Mouse (Mus musculus) ovary, adult 2 months (tissue): Measurements from ENCODE around the gene Hist3h2a. TPM values are rescaled to one million over a fixed set of nuclear protein-coding genes. Genes with fewer than 3 reads are reported as not detected.

Source experiments
- polyA plus RNA-seq: library from polyadenylated mRNA; depleted of rRNA; stranded (reverse); fragments of >200 nt; gene quantifications from 2 replicates; pipeline ENCODE4 v1.2.3, GENCODE M21; 2012; rRNA removed

Gene Hist3h2a
- polyA plus RNA-seq: 22.2 and 26.2 TPM in 2 replicates

DNA sequence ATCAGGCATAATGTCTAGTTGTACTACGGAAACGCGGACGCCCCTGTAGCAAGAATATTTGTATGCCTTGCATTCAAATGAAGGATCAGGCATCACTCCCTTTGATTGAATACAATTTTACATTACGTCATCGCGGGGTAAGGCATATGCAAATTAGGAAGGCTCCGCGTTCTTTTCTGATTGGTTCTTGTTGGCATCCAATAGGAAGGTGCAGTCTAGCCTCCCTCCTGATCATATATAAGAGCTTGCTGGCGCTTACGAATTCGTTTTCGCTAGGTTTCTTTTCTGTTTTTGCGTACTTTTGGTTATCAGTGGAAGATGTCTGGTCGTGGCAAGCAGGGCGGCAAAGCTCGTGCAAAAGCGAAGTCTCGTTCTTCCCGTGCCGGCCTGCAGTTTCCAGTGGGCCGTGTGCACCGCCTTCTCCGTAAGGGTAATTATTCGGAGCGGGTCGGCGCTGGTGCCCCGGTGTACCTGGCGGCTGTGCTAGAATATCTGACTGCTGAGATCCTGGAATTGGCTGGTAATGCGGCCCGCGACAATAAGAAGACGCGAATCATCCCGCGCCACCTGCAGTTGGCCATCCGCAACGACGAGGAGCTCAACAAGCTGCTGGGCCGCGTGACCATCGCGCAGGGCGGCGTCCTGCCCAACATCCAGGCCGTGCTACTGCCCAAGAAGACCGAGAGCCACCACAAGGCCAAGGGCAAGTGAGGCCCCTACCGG is at the start of gene Hist3h2a, which contains the start of gene Trim17:
Gene Hist3h2a, plus strand, starts transcription at position 266 of the 723 bp plus-strand sequence.
Gene Trim17, plus strand, starts transcription at position 266 of the 723 bp plus-strand sequence.

DNA sequence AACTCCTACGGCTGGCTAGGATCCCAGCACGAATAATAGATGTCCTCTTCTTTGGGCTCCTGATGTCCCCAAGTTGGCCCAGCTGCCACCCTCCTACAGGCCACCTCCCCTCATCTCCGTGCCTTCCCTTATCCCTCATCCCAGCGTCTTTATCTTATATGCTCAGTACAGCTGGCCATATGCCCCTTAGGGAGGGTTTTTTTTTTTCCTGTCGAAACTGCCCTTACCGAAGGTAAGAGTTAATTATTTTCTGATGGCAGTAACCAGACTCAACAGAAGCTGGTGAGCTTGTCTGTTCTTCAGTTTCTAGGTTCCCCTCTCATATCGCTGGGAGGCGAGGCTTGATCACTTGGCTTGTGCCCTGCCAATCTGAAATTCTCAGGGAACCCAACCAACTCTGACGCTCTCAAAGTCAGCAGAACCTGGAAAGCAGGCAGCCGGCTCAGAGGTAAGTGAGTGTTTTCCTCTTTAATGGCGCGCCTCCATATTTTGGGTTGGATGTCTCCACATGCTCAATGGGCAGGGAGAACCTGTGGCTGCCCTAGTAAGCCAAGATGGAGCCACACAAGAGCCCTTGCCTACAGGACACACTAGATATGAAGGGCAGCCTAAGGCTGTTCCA is 36.6 kb upstream of the Hist3h2a start, which contains the start of gene Btnl10:
Gene Btnl10, plus strand, starts transcription at position 164 of the 622 bp plus-strand sequence.

DNA sequence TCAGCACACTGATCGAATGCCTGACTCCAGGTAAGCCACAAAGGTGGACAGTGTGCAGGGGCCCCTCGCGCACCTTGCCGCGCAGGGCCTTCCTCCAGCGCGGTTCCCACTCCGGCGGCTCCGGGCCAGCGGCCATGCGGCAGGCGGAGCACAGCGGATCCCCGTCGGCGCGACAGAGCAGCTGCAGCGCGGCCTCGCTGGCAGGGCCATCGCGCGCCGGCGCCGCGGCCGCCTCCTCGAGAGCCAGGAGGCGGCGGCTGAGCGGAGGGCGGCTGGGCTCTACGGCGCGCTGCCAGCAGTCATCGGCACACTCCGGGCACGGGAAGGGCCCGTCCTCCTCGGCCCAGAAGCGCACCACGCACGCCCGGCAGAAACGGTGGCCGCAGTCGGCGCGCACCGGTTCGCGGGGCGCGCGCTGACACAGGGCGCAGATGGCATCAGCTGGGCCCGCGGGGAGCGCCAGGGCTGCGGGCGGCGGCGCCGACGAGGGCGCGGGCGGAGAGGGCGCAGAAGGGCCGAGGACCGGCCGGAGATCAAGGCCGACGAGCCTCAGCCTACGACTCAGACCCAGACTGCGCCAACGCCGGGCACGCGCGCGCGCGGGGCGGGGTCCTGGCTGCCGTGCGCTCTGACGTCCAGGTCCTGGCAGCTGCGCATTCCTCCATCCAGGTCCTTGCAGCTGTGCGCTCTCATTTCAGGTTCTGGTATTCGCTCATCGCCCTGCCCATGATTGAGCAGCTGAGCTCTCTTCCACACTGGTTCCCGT is 16.0 kb upstream of the Hist3h2a start, which contains the start of gene Rnf187:
Gene Rnf187, minus strand, starts transcription at position 595 of the 766 bp plus-strand sequence.

DNA sequence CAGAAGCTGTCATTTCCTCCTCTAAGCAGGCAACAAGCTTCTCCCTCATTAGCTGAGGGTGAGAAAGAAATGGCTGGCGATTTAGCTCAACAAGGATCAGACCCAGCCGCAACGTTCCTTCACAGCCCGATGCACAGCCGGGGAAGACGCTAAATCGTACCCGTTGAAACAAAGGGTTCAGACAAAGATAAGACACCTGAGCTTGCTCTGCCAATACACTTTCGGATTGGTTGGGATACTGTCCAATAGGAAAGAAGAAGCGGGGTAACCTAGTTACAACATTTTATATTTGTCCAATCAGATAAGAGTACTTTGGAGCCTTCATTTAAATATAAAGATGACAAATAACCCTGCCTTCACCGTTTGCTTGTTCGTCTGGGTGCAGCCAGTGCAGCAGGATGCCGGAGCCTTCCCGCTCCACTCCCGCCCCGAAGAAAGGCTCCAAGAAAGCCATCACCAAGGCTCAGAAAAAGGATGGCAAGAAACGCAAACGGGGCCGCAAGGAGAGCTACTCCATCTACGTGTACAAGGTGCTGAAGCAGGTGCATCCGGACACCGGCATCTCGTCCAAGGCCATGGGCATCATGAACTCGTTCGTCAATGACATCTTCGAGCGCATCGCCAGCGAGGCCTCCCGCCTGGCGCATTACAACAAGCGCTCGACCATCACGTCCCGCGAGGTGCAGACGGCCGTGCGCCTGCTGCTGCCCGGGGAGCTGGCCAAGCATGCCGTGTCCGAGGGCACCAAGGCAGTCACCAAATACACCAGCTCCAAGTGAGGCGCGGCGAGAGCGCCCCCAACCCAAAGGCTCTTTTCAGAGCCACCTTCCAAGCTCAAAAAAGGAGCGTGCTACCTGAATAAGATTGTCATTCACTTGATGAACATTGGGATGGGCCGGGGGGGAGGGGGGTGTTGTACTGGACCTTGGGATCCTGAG is 5.7 kb upstream of the Hist3h2a start, which contains the start of gene Hist3h2ba:
Gene Hist3h2ba, plus strand, starts transcription at position 379 of the 938 bp plus-strand sequence.

DNA sequence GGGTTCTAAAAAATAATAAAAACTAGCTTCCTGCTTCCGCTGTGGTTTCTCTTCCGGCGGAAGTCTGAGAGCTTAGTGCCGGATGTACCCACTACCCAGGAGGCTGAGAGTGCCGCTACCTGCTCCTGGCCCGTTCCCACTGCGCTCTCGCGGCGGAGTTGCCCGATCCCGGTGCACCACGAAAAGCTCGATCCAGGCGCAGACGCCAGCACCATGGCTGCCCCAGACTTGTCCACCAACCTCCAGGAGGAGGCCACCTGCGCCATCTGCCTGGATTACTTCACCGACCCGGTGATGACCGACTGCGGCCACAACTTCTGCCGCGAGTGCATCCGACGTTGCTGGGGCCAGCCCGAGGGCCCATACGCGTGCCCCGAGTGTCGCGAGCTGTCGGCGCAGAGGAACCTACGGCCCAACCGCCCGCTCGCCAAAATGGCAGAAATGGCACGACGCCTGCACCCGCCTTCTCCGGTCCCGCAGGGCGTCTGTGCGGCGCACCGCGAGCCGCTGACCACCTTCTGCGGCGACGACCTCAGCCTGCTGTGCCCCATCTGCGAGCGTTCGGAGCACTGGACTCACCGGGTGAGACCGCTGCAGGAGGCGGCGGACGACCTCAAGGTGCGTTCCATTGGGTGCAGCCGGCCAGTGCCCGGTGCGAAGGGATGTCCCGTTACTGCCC is 23.7 kb downstream of the Hist3h2a start, which contains the start of gene Trim11:
Gene Trim11, plus strand, starts transcription at position 67 of the 679 bp plus-strand sequence.

Other genes with a start within 250 kb of the Hist3h2a start
- not detected in 2 replicates for gene Olfr318, start 230.7 kb upstream of the Hist3h2a start, polyA plus RNA-seq
- not detected in 2 replicates for gene Olfr317, start 215.5 kb upstream of the Hist3h2a start, polyA plus RNA-seq
- gene Olfr316, start 202.0 kb upstream of the Hist3h2a start, polyA plus RNA-seq: 0.09 and 0.32 TPM in 2 replicates
- 0.18 and 0.20 TPM in 2 replicates for gene Olfr315, start 181.5 kb upstream of the Hist3h2a start, polyA plus RNA-seq
- not detected in 2 replicates for gene Olfr314, start 171.7 kb upstream of the Hist3h2a start, polyA plus RNA-seq
- 11.9 and 17.3 TPM in 2 replicates for gene Fam183b, start 152.7 kb upstream of the Hist3h2a start, polyA plus RNA-seq
- not detected in 2 replicates for gene Olfr313, start 139.7 kb upstream of the Hist3h2a start, polyA plus RNA-seq
- not detected in 2 replicates for gene Olfr312, start 125.4 kb upstream of the Hist3h2a start, polyA plus RNA-seq
- gene Olfr311, start 115.4 kb upstream of the Hist3h2a start, polyA plus RNA-seq: not detected in 2 replicates
- 2.0 and 2.7 TPM in 2 replicates for gene Gm12258, start 107.5 kb upstream of the Hist3h2a start, polyA plus RNA-seq
- 4.1 and 4.3 TPM in 2 replicates for gene 2810021J22Rik, start 87.5 kb upstream of the Hist3h2a start, polyA plus RNA-seq
- gene Zfp39, start 50.5 kb upstream of the Hist3h2a start, polyA plus RNA-seq: 0.62 and 1.0 TPM in 2 replicates
- 0.08 TPM in 1 of 2 replicates, not detected in the other for gene Btnl10, start 36.8 kb upstream of the Hist3h2a start, polyA plus RNA-seq
- gene Rnf187, start 15.8 kb upstream of the Hist3h2a start, polyA plus RNA-seq: 340 and 524 TPM in 2 replicates
- 3.8 and 4.6 TPM in 2 replicates for gene Hist3h2ba, start 5.8 kb upstream of the Hist3h2a start, polyA plus RNA-seq
- 0.36 and 0.40 TPM in 2 replicates for gene Trim17, start within 50 bp of the Hist3h2a start, polyA plus RNA-seq
- gene Trim11, start 23.4 kb downstream of the Hist3h2a start, polyA plus RNA-seq: 33.3 and 39.5 TPM in 2 replicates
- 0.94 and 1.0 TPM in 2 replicates for gene Obscn, start 181.7 kb downstream of the Hist3h2a start, polyA plus RNA-seq
- gene Iba57, start 209.1 kb downstream of the Hist3h2a start, polyA plus RNA-seq: 9.6 and 11.7 TPM in 2 replicates
- gene Gjc2, start 228.5 kb downstream of the Hist3h2a start, polyA plus RNA-seq: 10.5 and 15.1 TPM in 2 replicates
- 225 and 229 TPM in 2 replicates for gene Guk1, start 237.5 kb downstream of the Hist3h2a start, polyA plus RNA-seq
- 46.3 and 59.7 TPM in 2 replicates for gene Mrpl55, start 247.8 kb downstream of the Hist3h2a start, polyA plus RNA-seq